Mouse (Mus musculus): Measurements from ENCODE around the gene Prorsd1. TPM values are rescaled to one million over a fixed set of nuclear protein-coding genes. Genes with fewer than 3 reads are reported as not detected.
"Not testable (repeated sequence)": the region's sequence is repeated elsewhere in the genome, so short reads cannot be mapped to it uniquely, and the experiment has no call there.

Gene Prorsd1
- 7.7 and 9.3 TPM in 2 replicates for polyA plus RNA-seq (2015; fragmentation: Nextera tagmentation; extraction: Ambion mirVana)

- Histone ChIP-seq H3K9ac (peak within 1 kb of the TSS; percentile 36; the same call in 1 of the 2 replicates), H3K27me3 (replicated peaks) (no peaks in the 10 kb centered on the region), H3K4me3 (peak within 1 kb of the TSS; percentile 45), H3K4me1 (0 out of 2 replicates have a peak, but pooled peaks cover 6% of the 10 kb centered on the region), H3K36me3 (replicated peaks) (peaks cover 3% of the 10 kb centered on the region; the same call in 1 of the 2 replicates), H3K9me3 (no peaks in the 10 kb centered on the region), H3K27ac (peak within 1 kb of the TSS; percentile 58), H3K4me2 (peak within 1 kb of the TSS; percentile 67)
- peak; percentile 98 for ATAC-seq (replicated peaks)
- 2% methylated on average over 40 of the region's 40 CpGs for WGBS
Measured at GRCm38 (mm10) chr11:29514682-29515412, at the start of gene Prorsd1. Gene Prorsd1 (minus strand): TSS chr11:29515033.

- ATAC-seq (replicated peaks): no peak
- WGBS: 95% methylated on average over 2 of the region's 2 CpGs
- no peak overlapping the region for H3K27ac ChIP-seq
- no peaks in the 10 kb centered on the region for H3K4me1 ChIP-seq
- no peak overlapping the region for H3K9ac ChIP-seq
- H3K4me3 ChIP-seq: no peak overlapping the region
- no peaks in the 10 kb centered on the region for H3K27me3 ChIP-seq (replicated peaks)
- H3K36me3 ChIP-seq (replicated peaks): no peaks in the 10 kb centered on the region
- no peak overlapping the region for H3K4me2 ChIP-seq
- no peaks in the 10 kb centered on the region for H3K9me3 ChIP-seq
Measured at GRCm38 (mm10) chr11:29563406-29563805, 48.6 kb upstream of the Prorsd1 start.

- Histone ChIP-seq H3K27ac (no peak overlapping the region), H3K36me3 (replicated peaks) (no peaks in the 10 kb centered on the region), H3K4me3 (no peak overlapping the region), H3K4me2 (no peak overlapping the region), H3K4me1 (no peaks in the 10 kb centered on the region), H3K9me3 (no peaks in the 10 kb centered on the region), H3K27me3 (replicated peaks) (no peaks in the 10 kb centered on the region), H3K9ac (no peak overlapping the region)
- 91% methylated on average over 3 of the region's 3 CpGs for WGBS
- ATAC-seq (replicated peaks): no peak
Measured at GRCm38 (mm10) chr11:29560990-29561389, 46.2 kb upstream of the Prorsd1 start.

DNA sequence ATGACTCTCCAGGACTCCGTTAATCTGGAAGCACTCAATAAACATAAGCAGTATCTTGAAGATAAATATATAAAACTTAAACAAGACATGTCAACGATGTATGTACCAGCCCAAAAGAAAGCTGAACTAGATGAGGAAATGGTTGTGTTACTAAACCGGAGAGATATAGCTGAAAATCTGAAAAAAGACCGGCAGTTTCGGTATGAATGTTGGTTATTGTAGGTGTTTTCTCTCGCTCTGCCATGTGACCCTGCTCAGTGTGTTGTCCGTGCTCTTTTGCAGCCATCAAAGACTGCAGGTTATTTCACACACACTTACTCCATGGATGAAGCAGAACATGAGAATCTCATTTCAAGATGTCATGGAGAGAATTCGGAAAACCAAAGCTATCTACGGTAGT is 45.6 kb upstream of the Prorsd1 start:
- ATAC-seq (replicated peaks): no peak
- Histone ChIP-seq H3K27ac (no peak overlapping the region), H3K27me3 (replicated peaks) (no peaks in the 10 kb centered on the region), H3K4me2 (no peak overlapping the region), H3K4me3 (no peak overlapping the region), H3K9me3 (no peaks in the 10 kb centered on the region), H3K36me3 (replicated peaks) (no peaks in the 10 kb centered on the region), H3K9ac (no peak overlapping the region), H3K4me1 (no peaks in the 10 kb centered on the region)
- 90% methylated on average over 9 of the region's 9 CpGs for WGBS

- H3K36me3 ChIP-seq (replicated peaks): peaks cover 10% of the 10 kb centered on the region; the same call in 1 of the 2 replicates
- 98% methylated on average over 1 of the region's 1 CpGs for WGBS
Measured at GRCm38 (mm10) chr11:29549425-29549778, 34.6 kb upstream of the Prorsd1 start.

GRCm38 (mm10) chr11:29548504-29549424 is 33.9 kb upstream of the Prorsd1 start:
- Histone ChIP-seq H3K4me2 (peak overlapping the region; percentile 61), H3K4me1 (peaks cover 15% of the 10 kb centered on the region), H3K9ac (peak overlapping the region; percentile 90), H3K9me3 (no peaks in the 10 kb centered on the region), H3K4me3 (peak overlapping the region; percentile 90), H3K27me3 (replicated peaks) (no peaks in the 10 kb centered on the region), H3K36me3 (replicated peaks) (peaks cover 16% of the 10 kb centered on the region), H3K27ac (peak overlapping the region; percentile 94)
- 27% methylated on average over 23 of the region's 23 CpGs for WGBS
- peak; percentile 9; the same call in 1 of the 2 replicates for ATAC-seq (replicated peaks)

More at GRCm38 (mm10) chr11:29549425-29549778, 34.6 kb upstream of the Prorsd1 start:
- H3K4me3 ChIP-seq: no peak overlapping the region
- no peak overlapping the region for H3K9ac ChIP-seq
- H3K4me2 ChIP-seq: no peak overlapping the region
- no peaks in the 10 kb centered on the region for H3K27me3 ChIP-seq (replicated peaks)
- H3K27ac ChIP-seq: no peak overlapping the region
- ATAC-seq (replicated peaks): no peak
- peaks cover 15% of the 10 kb centered on the region for H3K4me1 ChIP-seq
- no peaks in the 10 kb centered on the region for H3K9me3 ChIP-seq

- H3K27ac ChIP-seq: peak within 1 kb of the TSS; percentile 94
- peaks cover 15% of the 10 kb centered on the region for H3K4me1 ChIP-seq
- peak within 1 kb of the TSS; percentile 90 for H3K9ac ChIP-seq
- WGBS: under 1% methylated on average over 46 of the region's 46 CpGs
- H3K9me3 ChIP-seq: no peaks in the 10 kb centered on the region
- H3K36me3 ChIP-seq (replicated peaks): peaks cover 19% of the 10 kb centered on the region
- H3K4me2 ChIP-seq: peak within 1 kb of the TSS; percentile 61
- peak; percentile 98 for ATAC-seq (replicated peaks)
- peak within 1 kb of the TSS; percentile 90 for H3K4me3 ChIP-seq
- H3K27me3 ChIP-seq (replicated peaks): no peaks in the 10 kb centered on the region
Measured at GRCm38 (mm10) chr11:29547752-29548503, 33.1 kb upstream of the Prorsd1 start, which contains the start of the genes Clhc1 and Rps27a. Gene Clhc1 (plus strand): TSS chr11:29547950. Gene Rps27a (minus strand): TSS chr11:29548109.

DNA sequence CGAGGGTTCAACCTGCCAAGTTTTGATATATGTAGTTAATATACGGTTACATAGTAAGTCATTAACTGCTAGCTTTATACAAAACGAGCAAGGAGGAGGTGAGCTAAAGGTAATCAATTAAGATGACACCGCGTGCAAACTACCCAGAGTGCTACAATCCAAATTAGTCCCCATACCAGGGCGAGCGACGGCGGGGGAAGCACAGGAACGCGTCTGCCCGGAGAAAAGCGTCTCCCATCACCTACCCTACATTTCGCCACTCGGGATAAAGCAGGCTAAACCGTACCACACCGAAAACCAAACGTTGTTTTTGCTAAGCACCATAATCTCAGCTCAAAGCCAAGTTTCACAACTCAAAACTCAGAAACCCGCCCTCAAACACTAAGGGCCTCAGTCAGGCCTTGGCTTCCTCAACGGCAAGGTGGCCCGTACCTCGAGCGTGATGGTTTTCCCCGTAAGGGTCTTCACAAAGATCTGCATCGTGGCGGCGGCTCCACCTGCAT is 32.5 kb upstream of the Prorsd1 start:
- WGBS: under 1% methylated on average over 27 of the region's 27 CpGs
- Histone ChIP-seq H3K27me3 (replicated peaks) (no peaks in the 10 kb centered on the region), H3K4me2 (peak overlapping the region; percentile 61), H3K9me3 (no peaks in the 10 kb centered on the region), H3K9ac (peak overlapping the region; percentile 90), H3K27ac (peak overlapping the region; percentile 94), H3K4me3 (peak overlapping the region; percentile 90), H3K4me1 (peaks cover 15% of the 10 kb centered on the region), H3K36me3 (replicated peaks) (peaks cover 20% of the 10 kb centered on the region)
- peak; percentile 22 for ATAC-seq (replicated peaks)

DNA sequence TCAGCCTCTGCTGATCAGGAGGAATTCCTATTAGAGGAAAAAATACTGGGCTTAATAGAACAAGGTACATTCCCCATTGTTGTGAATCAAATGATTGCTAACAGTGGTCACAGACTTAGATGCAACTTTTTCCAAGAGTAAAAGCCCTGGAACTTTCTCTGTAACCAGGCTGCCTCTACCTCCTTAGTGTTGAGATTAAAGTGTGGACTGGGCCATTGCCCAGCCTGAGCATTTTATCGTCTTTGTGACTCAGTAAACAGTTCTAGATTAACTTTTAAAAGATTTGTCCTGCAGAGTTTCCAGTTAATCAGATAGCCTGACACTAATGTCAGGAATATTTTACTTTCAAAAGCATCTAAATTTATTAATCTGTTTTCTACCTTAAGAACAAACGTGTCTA is 31.9 kb upstream of the Prorsd1 start:
- ATAC-seq (replicated peaks): no peak
- Histone ChIP-seq H3K9ac (peak overlapping the region; percentile 90; the same call in 1 of the 2 replicates), H3K27me3 (replicated peaks) (no peaks in the 10 kb centered on the region), H3K36me3 (replicated peaks) (peaks cover 22% of the 10 kb centered on the region), H3K4me2 (peak overlapping the region; percentile 61), H3K4me3 (peak overlapping the region; percentile 90), H3K9me3 (no peaks in the 10 kb centered on the region), H3K4me1 (peaks cover 15% of the 10 kb centered on the region), H3K27ac (peak overlapping the region; percentile 94; the same call in 1 of the 2 replicates)
- 28% methylated on average over 2 of the region's 2 CpGs for WGBS

- H3K9me3 ChIP-seq; H3K9ac ChIP-seq; H3K27ac ChIP-seq; ATAC-seq (replicated peaks); H3K27me3 ChIP-seq (replicated peaks): not testable (repeated sequence)
- WGBS: 95% methylated on average over 2 of the region's 2 CpGs
- peak overlapping the region; percentile 90; the same call in 1 of the 2 replicates for H3K4me3 ChIP-seq
- peaks cover 22% of the 10 kb centered on the region for H3K36me3 ChIP-seq (replicated peaks)
- H3K4me1 ChIP-seq: peaks cover 15% of the 10 kb centered on the region
- H3K4me2 ChIP-seq: peak overlapping the region; percentile 61
Measured at GRCm38 (mm10) chr11:29546297-29546696, 31.5 kb upstream of the Prorsd1 start.

GRCm38 (mm10) chr11:29545150-29545752 is 30.4 kb upstream of the Prorsd1 start:
- Histone ChIP-seq H3K36me3 (replicated peaks) (peaks cover 22% of the 10 kb centered on the region), H3K4me1 (peaks cover 15% of the 10 kb centered on the region)
- H3K27me3 ChIP-seq (replicated peaks); H3K4me3 ChIP-seq; H3K4me2 ChIP-seq; H3K27ac ChIP-seq; ATAC-seq (replicated peaks); H3K9me3 ChIP-seq; H3K9ac ChIP-seq: not testable (repeated sequence)
- WGBS: 90% methylated on average over 4 of the region's 4 CpGs

Measured in midbrain, embryonic 15.5 days (tissue).